Mouse (Mus musculus): ENCODE measurements around the gene Olah.
"Not testable (repeated sequence)": the region's sequence is repeated elsewhere in the genome, so short reads cannot be mapped to it uniquely, and the experiment has no call there.

Gene Olah

DNA sequence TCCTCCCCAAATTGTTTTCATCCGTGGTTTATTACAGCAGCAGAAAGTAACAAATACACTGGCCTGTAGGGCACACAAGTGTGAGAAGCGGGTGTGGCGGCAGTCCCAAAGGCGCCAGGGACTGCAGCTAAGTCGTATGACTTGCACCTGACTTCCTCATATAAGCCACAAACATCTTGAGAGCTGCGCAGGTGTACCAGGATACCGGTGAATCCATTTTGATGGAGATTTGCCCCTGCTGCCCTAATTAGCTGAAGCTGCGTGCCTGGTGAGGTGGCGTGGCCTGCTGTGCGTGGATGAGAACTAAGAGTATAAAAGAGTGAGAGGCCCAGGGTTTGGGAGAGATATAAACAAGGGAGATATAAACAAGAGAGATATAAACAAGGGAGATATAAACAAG, at the start of gene Olah:
Olah (minus strand) TSS at position 101 of the 400 bp plus-strand sequence.
- not testable (repeated sequence) for DNase-seq (ENCODE audit: low spot score)

DNA sequence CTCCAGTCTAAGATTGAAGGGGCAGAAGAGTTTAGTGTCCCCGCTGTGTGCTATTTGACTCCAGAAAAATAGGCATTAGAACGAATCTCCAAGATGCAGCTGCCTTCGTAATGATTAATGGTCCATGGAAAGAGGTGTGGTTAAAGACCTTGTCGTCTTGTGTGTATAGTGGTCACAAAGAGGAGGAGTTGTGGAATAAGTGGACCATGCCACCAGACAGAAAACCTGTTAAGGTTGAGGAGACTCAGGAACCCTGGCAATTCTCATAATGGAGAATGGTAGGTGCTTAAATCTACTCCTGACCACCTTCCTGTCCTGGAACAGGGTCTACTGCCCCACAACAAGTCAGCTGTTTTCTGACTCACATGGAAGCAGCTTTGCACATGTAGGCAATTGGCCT, 49.0 kb upstream of the Olah start:
- no peak for DNase-seq (ENCODE audit: low spot score)

DNA sequence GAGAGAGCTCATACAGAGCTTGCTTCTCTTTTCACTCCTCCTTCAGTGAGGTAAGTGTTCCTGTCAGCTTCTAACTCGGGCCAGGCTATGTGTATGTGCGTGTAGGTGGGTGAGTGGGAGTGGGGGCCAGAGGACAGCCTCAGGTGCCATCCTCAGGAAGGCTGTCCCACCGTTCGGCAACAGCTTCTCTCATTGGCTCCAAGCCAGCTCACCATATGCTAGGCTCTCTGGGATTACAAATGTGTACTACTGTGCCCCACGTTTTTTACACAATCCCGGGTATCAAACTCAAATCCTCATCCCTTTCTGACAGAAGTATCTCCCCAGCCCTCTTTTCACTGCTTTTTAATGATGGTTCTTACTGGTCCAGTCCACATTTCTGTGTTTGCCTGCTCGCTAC, 47.2 kb upstream of the Olah start:
- DNase-seq (ENCODE audit: low spot score), result no peak

DNA sequence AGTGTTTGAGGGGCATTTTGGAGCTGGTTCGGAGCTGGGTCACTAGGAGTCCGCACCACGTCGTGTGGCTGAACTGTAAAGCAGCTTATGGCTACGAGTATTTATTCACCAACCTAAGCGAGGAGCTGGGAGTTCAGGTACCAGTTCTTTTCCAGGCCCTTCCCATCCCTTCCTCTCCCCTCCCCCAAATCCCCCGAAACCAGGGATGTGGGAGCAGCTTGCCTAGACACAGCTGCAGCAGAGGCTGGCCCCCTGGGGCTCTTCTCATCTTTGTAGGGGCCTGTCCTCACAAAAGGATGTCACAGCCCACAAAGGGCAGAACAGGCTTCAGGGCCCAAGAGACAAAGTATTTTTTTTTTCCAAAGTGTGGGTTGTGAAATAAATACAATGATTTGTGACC, 40.9 kb upstream of the Olah start:
- DNase-seq (ENCODE audit: low spot score), result no peak

- no peak for DNase-seq (ENCODE audit: low spot score)
Measured at GRCm38 (mm10) chr2:3435369-3436061, 38.5 kb upstream of the Olah start.

GRCm38 (mm10) chr2:3430956-3431355, 33.9 kb upstream of the Olah start:
- no peak for DNase-seq (ENCODE audit: low spot score)

DNA sequence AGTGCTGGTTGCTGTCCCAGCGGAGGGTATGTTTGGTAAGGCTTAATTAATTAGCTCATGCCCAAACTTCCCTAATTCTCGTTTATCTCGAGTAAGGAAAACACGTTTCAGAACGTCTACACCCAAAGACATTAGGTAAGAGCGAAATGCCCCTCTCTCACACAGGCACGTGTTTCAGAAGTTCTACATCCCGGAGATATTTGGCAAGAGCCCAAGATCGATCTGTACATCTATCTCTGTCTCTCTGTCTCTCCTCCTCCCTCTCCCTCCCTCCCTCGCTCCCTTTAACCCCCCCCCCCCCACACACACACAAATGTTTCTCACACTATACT, 27.5 kb upstream of the Olah start:
- no peak for DNase-seq (ENCODE audit: low spot score)

DNA sequence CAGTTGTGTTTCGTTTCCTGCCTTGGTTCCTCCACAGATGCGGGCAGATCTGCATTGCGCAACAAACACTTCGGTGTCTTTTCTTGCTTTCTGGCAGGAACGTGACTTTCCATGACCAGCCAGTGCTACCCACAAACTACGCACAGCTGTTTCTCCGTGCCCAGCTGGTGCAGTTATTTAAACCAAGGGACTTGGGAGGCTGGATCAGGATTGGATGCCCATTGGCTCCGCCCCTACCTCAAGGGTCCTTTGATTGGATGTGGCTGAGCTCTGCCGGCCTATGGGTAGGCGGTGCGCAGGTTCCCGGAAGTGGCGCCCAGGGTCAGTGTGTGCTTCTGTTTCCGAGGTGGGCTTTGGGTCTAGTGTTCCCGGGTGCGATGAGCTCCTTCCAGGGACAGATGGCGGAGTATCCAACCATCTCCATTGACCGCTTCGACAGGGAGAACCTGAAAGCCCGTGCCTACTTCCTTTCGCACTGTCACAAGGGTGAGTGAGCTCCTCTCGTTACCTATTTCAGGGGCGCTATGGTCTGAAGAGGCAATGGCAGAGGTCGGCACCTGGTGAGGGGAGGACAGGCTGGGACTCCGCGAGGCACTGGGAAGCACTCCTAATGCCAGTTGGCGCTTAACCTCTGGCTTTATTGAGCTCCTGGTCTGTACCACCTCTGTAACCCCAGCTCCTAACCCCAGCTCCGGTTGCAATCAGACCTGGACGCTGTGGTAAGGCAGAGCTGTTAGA, 27.0 kb upstream of the Olah start, which contains the start of gene Dclre1c:
Dclre1c (plus strand) TSS at position 291 of the 738 bp plus-strand sequence.
- DNase-seq (ENCODE audit: low spot score), result peak; percentile 85

DNA sequence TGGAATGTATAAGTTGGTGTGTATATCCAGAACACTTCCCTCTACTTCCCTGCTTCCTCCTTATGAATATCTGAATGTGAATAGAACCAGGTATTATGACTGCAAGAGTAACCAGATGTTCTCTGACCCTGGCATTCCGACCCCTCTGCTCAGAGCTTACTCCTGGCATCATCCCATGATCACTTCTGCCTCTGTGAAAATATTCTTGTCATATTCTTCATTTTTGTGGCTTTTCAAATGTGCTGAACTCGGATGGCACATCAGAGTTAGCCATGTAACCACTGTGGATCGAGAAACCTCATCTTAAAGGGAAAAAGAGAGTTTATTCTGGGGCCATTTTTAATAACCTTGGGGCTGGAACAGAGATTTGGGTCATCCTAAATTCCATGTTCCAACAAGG, 25.5 kb upstream of the Olah start, which contains the start of gene Meig1:
Meig1 (minus strand) TSS at position 101 of the 400 bp plus-strand sequence.
- DNase-seq (ENCODE audit: low spot score), result no peak

GRCm38 (mm10) chr2:3420157-3420556, 23.1 kb upstream of the Olah start:
- DNase-seq (ENCODE audit: low spot score), result no peak

DNA sequence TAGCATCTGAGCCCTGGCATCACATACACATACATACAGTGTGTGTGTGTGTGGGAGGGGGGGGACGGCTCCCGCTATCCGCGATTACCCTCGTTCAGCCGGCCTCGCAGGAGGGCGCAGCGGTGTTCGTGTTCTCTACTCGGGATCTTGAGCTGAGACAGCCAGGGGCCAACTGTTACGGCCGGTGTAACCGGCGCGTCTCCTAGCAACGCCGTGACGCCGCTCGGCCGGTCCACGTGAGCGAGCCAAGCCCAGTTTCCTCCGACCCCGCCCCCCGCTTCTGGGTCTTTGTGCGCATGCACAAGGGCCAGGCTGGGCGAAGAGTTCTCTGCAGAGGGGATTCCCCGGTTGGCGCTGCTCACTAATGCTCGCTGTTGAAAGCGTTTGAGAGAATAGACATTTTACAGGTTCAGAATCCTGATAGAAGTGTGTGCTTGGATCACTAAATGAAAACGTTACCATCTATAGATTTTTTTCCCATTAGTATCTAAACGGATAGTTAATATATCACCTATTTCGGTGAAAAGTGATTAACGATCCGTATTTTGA, 21.9 kb upstream of the Olah start:
- DNase-seq (ENCODE audit: low spot score), result peak; percentile 91

DNA sequence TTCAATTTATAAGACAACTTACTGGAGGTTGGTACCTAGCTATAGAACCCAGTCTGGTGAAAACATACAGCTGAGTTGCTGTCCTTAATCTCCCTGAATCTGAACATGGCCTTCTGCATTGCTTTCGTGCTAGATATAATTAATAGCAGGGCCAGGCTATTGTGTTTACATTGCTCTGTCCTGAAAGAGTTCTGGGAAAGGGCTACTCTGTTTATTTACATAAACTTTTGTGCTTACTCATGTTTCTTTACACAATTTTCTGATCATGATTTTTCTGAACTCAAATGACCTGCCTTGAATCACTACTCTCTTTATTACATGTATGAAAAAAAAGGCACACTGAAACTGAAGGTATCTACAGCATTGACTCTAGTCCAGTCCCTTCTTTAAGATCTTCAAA, 18.7 kb upstream of the Olah start:
- DNase-seq (ENCODE audit: low spot score), result no peak

DNA sequence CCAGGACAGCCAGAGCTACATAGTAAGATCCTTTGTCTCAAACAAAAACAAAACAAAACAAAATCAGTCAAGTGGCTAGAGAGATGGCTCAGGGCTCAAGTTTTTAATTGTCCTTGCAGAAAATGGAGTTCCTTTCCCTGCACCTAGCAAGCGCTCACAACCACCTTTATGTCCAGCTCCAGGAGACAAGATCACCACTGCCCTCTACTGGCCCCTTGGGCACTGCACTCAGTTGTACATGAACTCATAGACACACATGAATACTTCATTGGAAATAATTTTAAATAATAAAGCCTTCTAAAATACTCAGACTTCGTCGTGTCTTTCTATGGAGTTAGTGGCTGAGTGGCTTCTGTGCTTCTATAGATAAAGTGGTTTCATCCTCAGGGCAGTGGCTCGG, 17.2 kb upstream of the Olah start:
- DNase-seq (ENCODE audit: low spot score), result no peak

DNA sequence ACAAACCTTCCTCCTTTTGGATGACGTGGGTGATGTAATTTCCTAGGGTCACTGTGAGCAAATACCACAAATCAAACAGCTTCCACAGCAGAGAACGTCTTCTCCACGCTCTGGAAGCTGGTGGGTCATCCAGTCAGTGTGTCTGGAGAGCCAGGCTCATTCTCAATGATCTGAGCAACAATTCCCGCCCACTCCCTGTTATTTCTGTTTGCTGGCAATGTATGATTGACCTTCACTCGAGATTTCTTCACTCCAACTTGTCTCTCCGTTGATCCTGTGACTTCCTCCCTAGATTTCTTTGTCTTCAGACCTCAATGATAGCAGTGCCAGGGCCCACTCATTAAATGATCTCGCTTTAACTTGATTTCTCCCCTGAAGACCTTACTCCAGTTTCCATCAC, 10.7 kb upstream of the Olah start:
- DNase-seq (ENCODE audit: low spot score), result no peak

GRCm38 (mm10) chr2:3405981-3406380, 9.0 kb upstream of the Olah start:
- no peak for DNase-seq (ENCODE audit: low spot score)

- DNase-seq (ENCODE audit: low spot score), result no peak
Measured at GRCm38 (mm10) chr2:3391945-3392344, 5.1 kb downstream of the Olah start.

- no peak for DNase-seq (ENCODE audit: low spot score)
Measured at GRCm38 (mm10) chr2:3387105-3387860, 9.7 kb downstream of the Olah start.

- DNase-seq (ENCODE audit: low spot score), result no peak
Measured at GRCm38 (mm10) chr2:3365127-3365526, 31.9 kb downstream of the Olah start.

DNA sequence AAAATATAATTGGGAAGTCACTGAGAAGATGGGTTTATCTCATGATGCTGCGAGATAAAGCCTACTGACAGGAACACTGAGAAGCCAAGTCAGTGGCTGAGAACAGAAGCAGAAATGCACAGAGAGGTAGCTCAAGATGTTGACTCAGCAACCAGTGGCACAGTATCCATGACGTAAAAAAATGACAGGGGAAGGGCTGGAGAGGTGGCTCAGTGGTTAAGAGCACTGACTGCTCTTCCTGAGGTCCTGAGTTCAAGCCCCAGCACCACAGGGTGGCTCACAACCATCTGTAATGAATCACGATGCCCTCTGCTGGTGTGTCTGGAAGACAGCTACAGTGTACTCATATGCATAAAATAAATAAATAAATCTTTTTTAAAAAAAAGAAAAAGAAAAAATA, 35.9 kb downstream of the Olah start:
- no peak for DNase-seq (ENCODE audit: low spot score)

DNA sequence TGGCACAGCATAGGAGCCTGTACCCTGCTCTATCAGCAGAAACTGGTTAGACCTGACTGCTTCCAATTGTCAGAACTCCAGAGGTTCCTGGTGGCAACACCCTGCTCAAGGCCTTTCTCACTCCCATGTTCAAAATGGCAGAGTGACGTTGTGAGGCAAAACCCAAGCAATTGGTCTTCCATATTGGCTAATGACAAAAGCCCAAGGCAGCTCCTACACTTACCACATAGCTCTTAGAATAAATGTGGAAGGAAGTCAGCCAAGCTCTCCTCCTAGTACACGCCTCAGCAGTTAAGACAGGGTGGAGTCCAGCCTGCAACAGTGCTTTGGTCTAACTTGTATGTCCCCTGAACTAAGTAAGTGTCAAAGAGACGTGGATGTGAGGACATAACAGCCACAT, 39.1 kb downstream of the Olah start:
- DNase-seq (ENCODE audit: low spot score), result no peak

GRCm38 (mm10) chr2:3356311-3356710, 40.7 kb downstream of the Olah start:
- DNase-seq (ENCODE audit: low spot score), result no peak

DNA sequence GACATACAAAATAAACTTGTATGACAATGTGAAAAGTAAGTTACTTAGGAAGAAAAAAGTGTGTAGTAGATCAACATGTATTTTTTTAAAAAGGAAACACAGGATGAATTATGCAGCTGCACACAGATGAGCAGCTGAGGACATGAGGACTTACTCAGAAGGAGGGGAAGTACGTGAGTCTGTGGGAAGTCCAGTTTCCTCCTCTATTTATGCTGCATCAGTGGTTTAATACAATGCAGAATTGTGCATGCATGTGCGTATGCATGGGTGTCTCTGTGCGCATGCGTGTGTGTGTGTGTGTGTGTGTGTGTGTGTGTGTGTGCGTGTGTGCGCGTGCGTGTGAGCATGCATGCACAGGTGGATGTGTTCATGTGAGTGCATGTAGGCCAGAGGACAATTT, 41.2 kb downstream of the Olah start:
- DNase-seq (ENCODE audit: low spot score), result no peak

- DNase-seq (ENCODE audit: low spot score), result no peak
Measured at GRCm38 (mm10) chr2:3353160-3353559, 43.9 kb downstream of the Olah start.
